Mouse (Mus musculus) testis, adult 2 months (tissue): ENCODE results near the gene Rpl12.

Experiments used
- CTCF ChIP-seq: fragments of 200-500 bp; IDR thresholded peaks from 2 replicates; pipeline ENCODE4 v1.5.1; 2012; ENCODE audit warnings: low read depth, mild to moderate bottlenecking, inconsistent platforms, low read length, moderate library complexity; ENCODE audit not compliant: control insufficient read depth, insufficient read depth, insufficient replicate concordance
- POLR2A ChIP-seq: fragments of 200-500 bp; IDR thresholded peaks from 2 replicates; pipeline ENCODE4 v1.6.1; 2012; ENCODE audit warnings: low read depth, mild to moderate bottlenecking, inconsistent platforms, low read length, moderate library complexity; ENCODE audit not compliant: control insufficient read depth

DNA sequence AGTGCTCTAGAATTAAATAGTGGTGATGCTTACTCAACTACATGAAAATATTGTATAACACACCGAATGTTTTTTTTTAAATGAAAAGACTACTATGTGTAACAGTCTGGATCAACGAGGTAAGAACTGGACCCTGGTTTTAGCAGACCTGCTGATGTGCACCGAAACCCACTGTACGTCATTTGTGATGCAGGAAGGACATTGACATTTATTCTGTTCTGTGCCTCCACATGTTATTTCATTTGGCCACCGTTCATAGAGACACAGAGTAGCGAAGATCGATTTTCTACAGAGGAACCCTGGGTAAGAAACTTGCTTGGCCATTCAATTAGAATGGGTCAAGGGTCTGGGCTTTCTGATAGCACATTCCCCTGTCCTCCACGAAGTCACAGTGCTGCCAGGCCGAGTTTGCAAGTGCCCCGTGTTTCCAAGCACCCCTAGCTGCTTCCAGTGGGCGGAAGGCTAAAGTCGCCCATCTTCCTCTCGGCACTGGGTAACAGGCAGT is 4.9 kb downstream of the Rpl12 start:
- TF ChIP-seq POLR2A (no peak), CTCF (no peak)
